Mouse (Mus musculus) C2C12 (cell line): ENCODE measurements around the gene Map3k4. TPM values are rescaled to one million over a fixed set of nuclear protein-coding genes. Genes with fewer than 3 reads are reported as not detected.

Experiments used
- H3K27me3 ChIP-seq: one replicate; pipeline ENCODE4 v1.6.1; 2011; ENCODE audit not compliant: control insufficient read depth, insufficient read depth, insufficient read length
- H3K36me3 ChIP-seq: one replicate; pipeline ENCODE4 v1.6.1; 2011; ENCODE audit not compliant: control insufficient read depth, insufficient read depth
- H3K4me3 ChIP-seq: one replicate; pipeline ENCODE4 v1.5.1; 2011; ENCODE audit warnings: mild to moderate bottlenecking, control low read depth; ENCODE audit not compliant: poor library complexity, insufficient read depth, severe bottlenecking
- H3K79me2 ChIP-seq: one replicate; pipeline ENCODE4 v1.6.1; 2011; ENCODE audit not compliant: control insufficient read depth, insufficient read depth
- H3K79me3 ChIP-seq: one replicate; pipeline ENCODE4 v1.6.1; 2011; ENCODE audit warnings: low read depth, control low read depth
- H3ac ChIP-seq: one replicate; pipeline ENCODE3; 2011; ENCODE audit warnings: low read depth; ENCODE audit not compliant: control insufficient read depth, insufficient read length
- CEBPB ChIP-seq: IDR thresholded peaks from one replicate; pipeline ENCODE4 v1.6.1; 2011; ENCODE audit warnings: low read depth, mild to moderate bottlenecking, control low read depth, moderate library complexity
- CTCF ChIP-seq: IDR thresholded peaks from one replicate; pipeline ENCODE4 v1.5.1; 2011; ENCODE audit not compliant: control insufficient read depth, insufficient read depth, insufficient read length
- FOSL1 ChIP-seq: IDR thresholded peaks from one replicate; pipeline ENCODE4 v1.8.0; 2011; ENCODE audit warnings: mild to moderate bottlenecking, low read length; ENCODE audit not compliant: poor library complexity, insufficient read depth, severe bottlenecking
- MAX ChIP-seq: IDR thresholded peaks from one replicate; pipeline ENCODE4 v1.6.1; 2011; ENCODE audit warnings: mild to moderate bottlenecking, control low read depth
- MYOD1 ChIP-seq: IDR thresholded peaks from one replicate; pipeline ENCODE4 v1.6.1; 2011; ENCODE audit warnings: low read depth; ENCODE audit not compliant: control insufficient read depth, insufficient read length
- MYOG ChIP-seq: IDR thresholded peaks from one replicate; pipeline ENCODE4 v1.6.1; 2011; ENCODE audit not compliant: control insufficient read depth, insufficient read length; ENCODE audit errors: extremely low read depth
- USF1 ChIP-seq: IDR thresholded peaks from one replicate; pipeline ENCODE4 v1.6.1; 2011; ENCODE audit warnings: low read depth, mild to moderate bottlenecking, control low read depth, moderate library complexity
- polyA plus RNA-seq: library from polyadenylated mRNA; unstranded; fragments of >200 nt; fragmentation: generic; extraction: Trizol; gene quantifications from one replicate; pipeline ENCODE4 v1.2.1, GENCODE M21; 2012; ENCODE audit warnings: missing spikeins

Map3k4 gene
- polyA plus RNA-seq, 1 experiment = 20.9 TPM

DNA sequence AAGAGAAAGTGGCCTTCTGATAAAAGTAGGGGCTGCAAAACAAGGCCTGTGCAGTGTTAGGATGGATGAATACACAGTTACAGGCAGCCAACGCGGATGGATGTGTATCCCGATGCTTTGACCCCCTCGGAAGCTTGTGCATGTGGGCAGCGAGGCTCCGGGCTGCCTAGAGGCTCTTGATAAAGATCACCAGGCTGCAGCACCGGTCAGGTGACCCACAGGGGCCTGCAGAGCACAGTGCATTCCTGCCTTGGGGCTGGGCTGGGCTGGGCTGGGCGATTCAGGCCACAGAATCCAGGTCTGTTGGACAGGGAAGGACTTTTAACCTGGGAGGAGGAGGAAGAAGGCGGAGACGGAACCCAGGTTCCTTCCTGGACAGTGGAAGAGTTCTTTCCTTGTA, 123.0 kb downstream of the Map3k4 start:
- Histone ChIP-seq H3K4me3 (no peak overlapping the region), H3ac (no peak overlapping the region), H3K79me2 (no peaks in the 10 kb centered on the region), H3K79me3 (no peaks in the 10 kb centered on the region), H3K27me3 (no peaks in the 10 kb centered on the region), H3K36me3 (no peaks in the 10 kb centered on the region)
- TF ChIP-seq MYOG (no peak), USF1 (no peak), CTCF (no peak), MYOD1 (no peak), MAX (no peak), FOSL1 (no peak), CEBPB (no peak)

DNA sequence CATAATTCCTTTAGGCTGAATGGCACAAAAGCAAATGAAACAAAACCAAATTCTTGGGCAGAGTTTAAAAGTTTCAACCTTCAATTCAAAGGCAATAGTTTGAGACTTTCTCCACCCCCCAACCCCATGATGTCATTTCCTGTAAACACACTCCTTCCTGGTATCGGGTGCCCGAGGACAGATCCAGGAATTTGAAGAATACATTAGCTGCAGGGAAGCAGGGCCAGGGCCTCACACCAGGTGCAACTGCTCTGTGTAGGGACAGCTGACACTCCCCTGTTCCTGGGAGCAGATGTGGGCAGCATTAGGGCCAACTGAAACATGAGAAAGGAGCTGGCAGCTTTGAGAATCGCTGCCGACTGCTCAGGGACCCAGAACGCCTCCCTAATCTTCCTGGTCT, 123.5 kb downstream of the Map3k4 start:
- H3K79me2 ChIP-seq = no peaks in the 10 kb centered on the region

DNA sequence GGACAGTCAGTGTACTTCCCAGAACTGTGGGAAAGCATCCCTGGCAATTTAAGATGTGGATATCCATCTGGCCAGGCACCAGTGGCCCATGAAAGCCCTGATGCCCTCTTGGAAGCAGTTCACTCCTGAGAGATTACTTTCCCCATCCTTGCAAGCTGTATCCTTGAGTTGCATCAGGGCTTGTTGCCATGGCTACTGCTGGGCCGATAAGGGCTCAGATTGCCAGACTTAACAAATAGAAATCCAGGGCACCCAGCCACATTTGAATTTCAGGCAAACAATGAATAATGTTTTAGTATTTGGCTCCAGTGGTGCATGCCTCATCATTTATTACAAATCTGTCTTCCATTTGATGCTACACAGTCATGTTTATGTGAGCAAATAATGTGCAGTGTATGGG, 130.8 kb downstream of the Map3k4 start:
- no peaks in the 10 kb centered on the region for H3K36me3 ChIP-seq
- H3K79me3 ChIP-seq = peaks cover 3% of the 10 kb centered on the region
- no peak for TF ChIP-seq MAX
- no peak for TF ChIP-seq MYOG
- H3ac ChIP-seq = no peak overlapping the region
- no peaks in the 10 kb centered on the region for H3K79me2 ChIP-seq
- H3K27me3 ChIP-seq = no peaks in the 10 kb centered on the region
- H3K4me3 ChIP-seq = no peak overlapping the region

More for the DNA sequence above, 123.5 kb downstream of the Map3k4 start:
- Histone ChIP-seq H3K36me3 (no peaks in the 10 kb centered on the region), H3K79me3 (no peaks in the 10 kb centered on the region), H3K27me3 (no peaks in the 10 kb centered on the region), H3K4me3 (no peak overlapping the region), H3ac (no peak overlapping the region)
- no peak for TF ChIP-seq FOSL1

- H3K27me3 ChIP-seq = no peaks in the 10 kb centered on the region
- H3K79me2 ChIP-seq = no peaks in the 10 kb centered on the region
- no peak overlapping the region for H3ac ChIP-seq
- no peak overlapping the region for H3K4me3 ChIP-seq
- no peaks in the 10 kb centered on the region for H3K36me3 ChIP-seq
- peaks cover 3% of the 10 kb centered on the region for H3K79me3 ChIP-seq
- TF ChIP-seq MYOD1 (no peak), USF1 (no peak), FOSL1 (no peak), MAX (no peak), MYOG (no peak), CTCF (no peak), CEBPB (no peak)
These were observed 132.3 kb downstream of the Map3k4 start for GRCm38 (mm10) chr17:12186341-12186740.

DNA sequence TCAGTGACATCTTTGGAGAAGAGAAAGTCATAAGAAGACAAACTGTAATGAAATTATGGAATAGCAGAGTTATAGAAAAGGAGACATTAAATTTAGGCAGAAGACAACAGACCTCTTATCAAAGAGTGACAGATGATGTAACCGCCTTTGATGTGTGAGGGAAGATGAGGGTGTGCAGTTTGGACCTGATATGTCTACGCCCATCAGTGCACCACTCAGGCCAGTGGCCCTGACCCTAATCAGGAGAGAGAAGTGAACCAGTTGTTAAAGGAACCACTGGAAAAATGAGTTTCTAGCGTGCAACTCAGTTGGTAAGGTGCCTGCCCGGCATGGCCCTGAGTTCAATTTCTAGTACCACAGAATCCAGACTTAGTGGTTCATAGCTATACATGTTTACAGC, 132.7 kb downstream of the Map3k4 start:
- no peaks in the 10 kb centered on the region for H3K36me3 ChIP-seq
- TF ChIP-seq CTCF (no peak), FOSL1 (no peak), USF1 (no peak), MYOG (no peak), MYOD1 (no peak), MAX (no peak), CEBPB (no peak)
- no peaks in the 10 kb centered on the region for H3K27me3 ChIP-seq
- H3K79me2 ChIP-seq = no peaks in the 10 kb centered on the region
- H3K4me3 ChIP-seq = no peak overlapping the region
- H3K79me3 ChIP-seq = peaks cover 3% of the 10 kb centered on the region
- no peak overlapping the region for H3ac ChIP-seq

DNA sequence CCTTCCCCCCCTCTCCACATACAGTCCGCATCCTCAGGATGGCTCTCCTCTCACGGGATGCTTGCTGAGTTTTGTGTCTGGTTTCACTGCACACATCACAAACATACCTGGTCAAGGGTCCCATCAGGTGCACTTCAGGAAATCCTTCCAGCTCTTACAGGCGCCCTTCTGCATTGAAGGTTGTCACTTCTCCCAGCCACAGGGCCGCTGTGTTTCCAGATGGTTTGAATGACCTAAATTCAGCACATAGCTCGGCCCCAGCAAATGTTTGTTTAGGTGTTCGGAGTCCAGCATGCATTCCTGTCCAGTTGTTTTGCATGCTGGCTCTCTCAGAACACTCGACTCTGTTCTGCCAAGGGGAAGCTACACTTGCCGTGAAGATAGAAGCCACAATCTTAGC, 134.3 kb downstream of the Map3k4 start:
- no peaks in the 10 kb centered on the region for H3K27me3 ChIP-seq
- no peak overlapping the region for H3K4me3 ChIP-seq
- no peaks in the 10 kb centered on the region for H3K79me2 ChIP-seq
- TF ChIP-seq MYOD1 (no peak), MAX (no peak), USF1 (no peak), CTCF (no peak), CEBPB (no peak), FOSL1 (no peak), MYOG (no peak)
- no peak overlapping the region for H3ac ChIP-seq
- no peaks in the 10 kb centered on the region for H3K36me3 ChIP-seq
- peaks cover 3% of the 10 kb centered on the region for H3K79me3 ChIP-seq
